Mouse (Mus musculus): Measurements from ENCODE around the gene Crybg1.

DNA sequence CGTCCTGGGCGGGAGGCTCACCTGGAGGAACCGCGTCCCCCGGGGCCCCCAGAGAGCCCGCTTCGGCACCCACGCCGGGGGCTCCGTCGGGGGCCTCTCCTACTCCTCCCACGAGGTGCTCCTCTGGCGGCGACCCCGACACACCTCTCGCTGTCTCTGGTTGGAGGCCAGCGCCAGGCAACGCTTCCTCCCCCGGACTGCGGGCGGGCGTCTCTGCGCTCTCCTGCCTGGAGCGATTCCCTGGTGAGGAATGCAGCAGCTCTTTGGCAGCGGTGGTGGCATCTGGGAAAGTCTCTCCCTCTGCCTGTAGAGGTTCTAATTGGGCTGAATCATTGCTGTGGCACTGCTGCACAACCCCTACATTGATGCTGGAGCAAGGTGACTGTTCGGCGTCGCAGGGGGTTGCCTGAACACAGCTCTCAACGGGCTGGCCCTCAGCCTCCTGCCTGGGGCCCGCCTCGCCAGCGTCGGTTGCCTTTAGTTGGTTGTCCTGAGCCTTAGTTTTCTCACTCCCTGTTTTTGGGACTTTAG, 144.4 kb downstream of the Crybg1 start:
- TF ChIP-seq CTCF (IDR thresholded peaks at IDR 0.05; ENCODE audit: insufficient read depth, low read length) (no peak), POLR2A (IDR thresholded peaks at IDR 0.05; ENCODE audit: borderline replicate concordance, extremely low read depth, low read depth, low read length) (no peak)
